Mouse (Mus musculus): ENCODE results near the gene Lhfpl3.

The Lhfpl3 gene

GRCm38 (mm10) chr5:23165947-23166350 lies 420.1 kb downstream of the Lhfpl3 start:
- DNase-seq, result no peak

GRCm38 (mm10) chr5:23166658-23167057 lies 420.8 kb downstream of the Lhfpl3 start:
- DNase-seq, result no peak

GRCm38 (mm10) chr5:23189633-23190032 lies 443.8 kb downstream of the Lhfpl3 start:
- DNase-seq, result no peak

- DNase-seq, result no peak
Measured at GRCm38 (mm10) chr5:23196879-23197278, 451.0 kb downstream of the Lhfpl3 start.

- no peak for DNase-seq
Measured at GRCm38 (mm10) chr5:23213086-23213485, 467.2 kb downstream of the Lhfpl3 start.

- no peak for DNase-seq
Measured at GRCm38 (mm10) chr5:23214646-23215045, 468.8 kb downstream of the Lhfpl3 start.

GRCm38 (mm10) chr5:23219655-23220054 lies 473.8 kb downstream of the Lhfpl3 start:
- DNase-seq, result no peak

GRCm38 (mm10) chr5:23224759-23225536 lies 479.1 kb downstream of the Lhfpl3 start:
- peak; percentile 61 for DNase-seq

- DNase-seq, result no peak
Measured at GRCm38 (mm10) chr5:23225621-23226020, 479.8 kb downstream of the Lhfpl3 start.

GRCm38 (mm10) chr5:23226753-23227152 lies 480.9 kb downstream of the Lhfpl3 start:
- no peak for DNase-seq

- peak; percentile 40 for DNase-seq
Measured at GRCm38 (mm10) chr5:23246974-23247373, 501.1 kb downstream of the Lhfpl3 start.

GRCm38 (mm10) chr5:23247784-23248183 lies 501.9 kb downstream of the Lhfpl3 start:
- DNase-seq, result no peak

GRCm38 (mm10) chr5:23248303-23248702 lies 502.4 kb downstream of the Lhfpl3 start:
- no peak for DNase-seq

- no peak for DNase-seq
Measured at GRCm38 (mm10) chr5:23249896-23250875, 504.3 kb downstream of the Lhfpl3 start.

- DNase-seq, result peak; percentile 55
Measured at GRCm38 (mm10) chr5:23251462-23252224, 505.8 kb downstream of the Lhfpl3 start.

GRCm38 (mm10) chr5:23255816-23256418 lies 510.1 kb downstream of the Lhfpl3 start:
- no peak for DNase-seq

GRCm38 (mm10) chr5:23273309-23273708 lies 527.5 kb downstream of the Lhfpl3 start:
- no peak for DNase-seq

- DNase-seq, result no peak
Measured at GRCm38 (mm10) chr5:23279364-23279763, 533.5 kb downstream of the Lhfpl3 start.

GRCm38 (mm10) chr5:23284884-23285283 lies 539.0 kb downstream of the Lhfpl3 start:
- no peak for DNase-seq

- DNase-seq, result no peak
Measured at GRCm38 (mm10) chr5:23289149-23289548, 543.3 kb downstream of the Lhfpl3 start.
